Mouse (Mus musculus): ENCODE results near the gene Tmtc3.
"Not testable (repeated sequence)": the region's sequence is repeated elsewhere in the genome, so short reads cannot be mapped to it uniquely, and the experiment has no call there.

- TF ChIP-seq CTCF (IDR thresholded peaks at IDR 0.05; ENCODE audit: control insufficient read depth, insufficient read depth, low read length); POLR2A (IDR thresholded peaks at IDR 0.05; ENCODE audit: borderline replicate concordance, control insufficient read depth, low read depth, low read length): not testable (repeated sequence)
These were observed 84.8 kb downstream of the Tmtc3 start for GRCm38 (mm10) chr10:100402301-100402700.
